Mouse (Mus musculus) right cerebral cortex, postnatal 25 days (tissue): ENCODE data around the gene Gm2042.
"Not testable (repeated sequence)": the region's sequence is repeated elsewhere in the genome, so short reads cannot be mapped to it uniquely, and the experiment has no call there.

Source experiments
- DNase-seq: peaks from one replicate; pipeline ENCODE4 v3.0.0; 2022

Gm2042 gene

GRCm38 (mm10) chr12:87953780-87954179, at the start of gene Gm2042:
Gene Gm2042, plus strand, starts transcription at chr12:87954080.
- not testable (repeated sequence) for DNase-seq

- DNase-seq: not testable (repeated sequence)
These were observed 34.2 kb upstream of the Gm2042 start, which contains the start of gene Gm2035 for GRCm38 (mm10) chr12:87919721-87920120. Gene Gm2035, minus strand, starts transcription at chr12:87919857.

- not testable (repeated sequence) for DNase-seq
These were observed 30.1 kb downstream of the Gm2042 start for GRCm38 (mm10) chr12:87984000-87984399.

- not testable (repeated sequence) for DNase-seq
These were observed 50.2 kb downstream of the Gm2042 start for GRCm38 (mm10) chr12:88004118-88004517.
